Mouse (Mus musculus) stomach, postnatal 0 days (tissue): ENCODE results near the gene Cmpk2.

Source experiments
- CTCF ChIP-seq: IDR thresholded peaks from 2 replicates; pipeline ENCODE4 v1.5.1; 2016; ENCODE audit warnings: antibody characterized with exemption, low read depth, mild to moderate bottlenecking, moderate library complexity
- EP300 ChIP-seq: optimal IDR thresholded peaks from 2 replicates; pipeline ENCODE3; 2016; ENCODE audit warnings: antibody characterized with exemption

DNA sequence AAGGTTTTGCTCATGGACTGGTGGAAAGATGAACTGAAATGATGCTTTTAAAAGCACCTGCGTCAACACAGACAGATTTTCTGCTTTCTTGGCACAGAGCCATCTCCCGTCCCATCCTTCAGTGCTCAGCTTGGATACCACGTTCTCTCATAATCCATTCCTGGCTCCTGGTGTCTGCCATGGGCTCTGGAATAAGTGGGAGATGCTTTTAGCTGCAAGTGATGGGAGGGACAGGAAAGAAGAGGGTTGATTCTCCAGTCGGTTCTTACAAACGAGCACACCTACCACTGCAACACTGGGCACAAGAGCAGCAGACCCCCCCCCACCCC, 56.7 kb downstream of the Cmpk2 start:
- TF ChIP-seq CTCF (no peak), EP300 (no peak)
